Mouse (Mus musculus): ENCODE results near the gene Foxp2. TPM values are rescaled to one million over a fixed set of nuclear protein-coding genes. Genes with fewer than 3 reads are reported as not detected.

Foxp2 gene
- polyA plus RNA-seq (2015; fragmentation: Nextera tagmentation; extraction: Ambion mirVana): 28.3 and 30.2 TPM in 2 replicates

DNA sequence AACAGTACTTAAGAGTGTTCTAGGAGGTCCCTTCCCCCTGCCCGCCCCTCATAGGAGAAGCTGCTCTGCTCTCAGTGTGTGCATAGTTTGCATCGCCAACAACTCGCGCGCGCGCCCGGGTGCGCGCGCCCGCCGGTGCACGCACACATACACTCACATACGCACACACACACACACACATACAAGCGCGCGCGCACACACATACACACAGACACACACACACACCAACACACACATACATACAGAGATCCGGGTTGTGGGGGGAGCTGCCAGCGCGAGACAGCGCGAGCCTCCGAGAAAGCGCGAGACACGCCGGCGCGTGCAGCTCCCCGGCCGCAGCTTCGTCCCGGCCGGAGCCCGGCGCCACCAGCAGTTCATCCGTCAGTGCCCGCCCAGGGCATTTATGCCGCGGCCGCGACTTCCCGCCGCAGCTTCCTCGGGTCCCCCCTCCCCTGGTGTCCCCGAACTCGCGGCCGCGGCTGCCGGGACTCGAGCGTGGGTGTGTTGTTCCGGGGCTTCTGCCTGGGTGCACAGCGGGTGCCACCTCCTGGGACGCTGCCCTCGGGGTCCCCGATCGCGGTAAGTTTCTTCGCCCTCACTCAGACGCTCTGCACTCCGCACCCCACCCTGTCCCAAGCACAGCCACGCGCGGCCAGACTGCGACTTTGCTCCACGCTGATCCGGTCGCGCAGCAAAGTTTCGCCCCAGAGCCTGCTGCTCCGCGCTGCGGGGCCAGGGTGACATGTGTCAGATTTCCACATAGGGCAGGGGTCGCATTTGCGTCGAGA is at the start of gene Foxp2:
TSS of gene Foxp2 (plus strand) at position 167 of the 788 bp plus-strand sequence.
- Histone ChIP-seq H3K9ac (peak within 1 kb of the TSS; percentile 79), H3K4me1 (peaks cover 40% of the 10 kb centered on the region), H3K36me3 (ENCODE audit: poor library complexity, severe bottlenecking) (no peaks in the 10 kb centered on the region), H3K4me3 (peak within 1 kb of the TSS; percentile 76), H3K9me3 (replicated peaks) (no peaks in the 10 kb centered on the region), H3K27me3 (no peaks in the 10 kb centered on the region), H3K4me2 (peak within 1 kb of the TSS; percentile 93), H3K27ac (peak within 1 kb of the TSS; percentile 90)
- 0% methylated on average over 72 of the region's 80 CpGs for WGBS
- peak; percentile 78 for ATAC-seq

GRCm38 (mm10) chr6:14885199-14885598 is 15.9 kb upstream of the Foxp2 start:
- no peaks in the 10 kb centered on the region for H3K4me1 ChIP-seq
- no peak overlapping the region for H3K9ac ChIP-seq
- H3K27me3 ChIP-seq: no peaks in the 10 kb centered on the region
- no peak overlapping the region for H3K27ac ChIP-seq
- H3K9me3 ChIP-seq (replicated peaks): no peaks in the 10 kb centered on the region
- no peaks in the 10 kb centered on the region for H3K36me3 ChIP-seq (ENCODE audit: poor library complexity, severe bottlenecking)
- H3K4me3 ChIP-seq: no peak overlapping the region
- H3K4me2 ChIP-seq: no peak overlapping the region
- peak; percentile 75 for ATAC-seq

DNA sequence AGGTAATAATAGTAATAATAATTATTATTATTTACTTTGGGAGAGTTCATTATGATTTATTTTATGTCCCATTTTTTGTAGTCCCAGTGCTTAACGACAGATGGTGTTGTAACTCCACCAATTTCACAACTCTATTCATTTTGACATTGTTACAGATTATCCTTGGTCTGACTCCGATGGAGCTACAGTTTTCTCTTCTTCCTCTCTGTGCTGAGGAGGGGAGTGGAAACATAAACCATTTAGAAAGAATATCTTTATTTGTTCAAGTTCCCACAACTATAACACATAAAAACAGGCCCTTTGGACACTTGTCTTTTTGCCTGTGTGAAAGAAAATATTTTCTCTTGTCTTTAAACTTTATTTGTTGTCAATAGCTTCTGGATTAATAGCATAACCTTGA is 4.1 kb upstream of the Foxp2 start:
- ATAC-seq: no peak
- Histone ChIP-seq H3K4me1 (peaks cover 32% of the 10 kb centered on the region), H3K4me2 (no peak overlapping the region), H3K9me3 (replicated peaks) (no peaks in the 10 kb centered on the region), H3K4me3 (no peak overlapping the region), H3K36me3 (ENCODE audit: poor library complexity, severe bottlenecking) (no peaks in the 10 kb centered on the region), H3K27ac (no peak overlapping the region), H3K9ac (no peak overlapping the region), H3K27me3 (no peaks in the 10 kb centered on the region)
- WGBS: 2% methylated on average over 2 of the region's 2 CpGs

- Histone ChIP-seq H3K4me2 (peak overlapping the region; percentile 93), H3K27me3 (no peaks in the 10 kb centered on the region), H3K9ac (peak overlapping the region; percentile 56), H3K4me1 (peaks cover 40% of the 10 kb centered on the region), H3K4me3 (peak overlapping the region; percentile 29), H3K36me3 (ENCODE audit: poor library complexity, severe bottlenecking) (no peaks in the 10 kb centered on the region), H3K27ac (no peak overlapping the region), H3K9me3 (replicated peaks) (no peaks in the 10 kb centered on the region)
- whole genome bisulfite sequencing: 2% methylated on average over 31 of the region's 31 CpGs
- ATAC-seq: no peak
Observed at GRCm38 (mm10) chr6:14898096-14898855, 2.9 kb upstream of the Foxp2 start.

GRCm38 (mm10) chr6:14899021-14899610 is 2.0 kb upstream of the Foxp2 start:
- ATAC-seq: no peak

DNA sequence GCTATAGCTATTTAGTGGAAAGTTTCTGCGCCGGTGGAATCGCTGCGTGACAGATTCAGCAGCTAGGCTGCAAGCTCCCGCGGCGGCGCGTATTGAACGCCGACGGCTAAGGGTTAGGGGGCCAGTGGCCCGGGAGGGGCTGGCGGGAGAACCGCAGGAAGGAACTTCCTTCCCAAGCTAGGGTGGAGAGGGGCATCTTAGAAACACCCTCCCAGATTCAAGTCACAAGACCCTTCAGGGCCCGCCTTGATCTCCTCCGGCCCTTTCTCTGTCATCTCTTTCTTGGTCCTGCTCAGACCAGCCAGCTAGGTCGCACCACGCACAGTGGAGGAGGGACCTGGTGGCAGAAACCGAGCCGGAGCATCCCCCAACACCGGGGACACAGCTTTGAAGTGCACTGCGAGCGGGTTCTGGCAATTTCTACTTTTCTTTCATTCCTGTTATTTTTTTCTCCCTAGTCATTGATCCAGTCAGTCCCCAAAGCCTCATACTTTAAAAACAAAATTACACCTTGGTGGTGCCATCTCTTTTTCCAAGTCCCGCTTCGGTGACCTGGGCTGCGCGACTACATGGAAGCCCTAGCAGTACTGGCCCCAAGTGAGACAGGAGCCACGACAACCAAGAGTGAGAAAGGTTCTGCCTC is 1.1 kb upstream of the Foxp2 start:
- Histone ChIP-seq H3K36me3 (ENCODE audit: poor library complexity, severe bottlenecking) (no peaks in the 10 kb centered on the region), H3K4me2 (peak overlapping the region; percentile 93), H3K27ac (peak overlapping the region; percentile 90), H3K9ac (peak overlapping the region; percentile 79), H3K4me1 (peaks cover 40% of the 10 kb centered on the region), H3K27me3 (no peaks in the 10 kb centered on the region), H3K9me3 (replicated peaks) (no peaks in the 10 kb centered on the region), H3K4me3 (peak overlapping the region; percentile 76)
- WGBS: 2% methylated on average over 29 of the region's 29 CpGs
- peak; percentile 34 for ATAC-seq

More at GRCm38 (mm10) chr6:14899021-14899610, 2.0 kb upstream of the Foxp2 start:
- H3K27ac ChIP-seq: no peak overlapping the region
- H3K9ac ChIP-seq: peak overlapping the region; percentile 34; the same call in 1 of the 2 replicates
- no peaks in the 10 kb centered on the region for H3K36me3 ChIP-seq (ENCODE audit: poor library complexity, severe bottlenecking)
- peak overlapping the region; percentile 14; the same call in 1 of the 2 replicates for H3K4me3 ChIP-seq
- 5% methylated on average over 19 of the region's 19 CpGs for WGBS
- peaks cover 40% of the 10 kb centered on the region for H3K4me1 ChIP-seq
- no peaks in the 10 kb centered on the region for H3K27me3 ChIP-seq
- no peaks in the 10 kb centered on the region for H3K9me3 ChIP-seq (replicated peaks)
- H3K4me2 ChIP-seq: peak overlapping the region; percentile 93

DNA sequence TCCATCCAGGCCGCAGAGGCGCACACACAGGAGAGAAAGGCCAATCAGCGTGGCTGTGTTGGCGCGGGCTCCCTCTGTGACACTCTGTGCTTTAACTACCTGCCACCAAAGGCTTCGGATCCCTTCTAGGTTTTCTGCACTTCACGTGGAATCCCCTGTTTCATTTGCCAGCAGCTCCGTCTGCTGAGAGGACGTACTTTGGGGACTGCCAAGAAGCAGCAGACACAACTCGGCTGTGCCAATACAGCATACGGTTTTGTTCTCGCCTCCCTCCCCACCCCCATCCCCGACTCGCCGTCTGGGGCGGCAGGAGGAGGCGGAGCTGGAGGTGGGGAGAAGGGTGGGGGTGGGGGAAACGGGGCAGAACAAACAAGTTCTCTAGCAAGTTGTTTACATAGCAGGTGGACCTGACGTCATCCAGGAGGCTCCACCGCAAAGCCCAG is 549 bp upstream of the Foxp2 start:
- ATAC-seq: peak; percentile 93
- Histone ChIP-seq H3K27me3 (no peaks in the 10 kb centered on the region), H3K36me3 (ENCODE audit: poor library complexity, severe bottlenecking) (no peaks in the 10 kb centered on the region), H3K27ac (peak overlapping the region; percentile 90), H3K4me1 (peaks cover 40% of the 10 kb centered on the region), H3K4me2 (peak overlapping the region; percentile 93), H3K4me3 (peak overlapping the region; percentile 76), H3K9me3 (replicated peaks) (no peaks in the 10 kb centered on the region), H3K9ac (peak overlapping the region; percentile 79)
- WGBS: under 1% methylated on average over 20 of the region's 20 CpGs

GRCm38 (mm10) chr6:14901971-14902670 is 972 bp downstream of the Foxp2 start:
- Histone ChIP-seq H3K4me1 (peaks cover 40% of the 10 kb centered on the region), H3K9ac (peak overlapping the region; percentile 79), H3K4me3 (peak overlapping the region; percentile 76), H3K4me2 (peak overlapping the region; percentile 93), H3K36me3 (ENCODE audit: poor library complexity, severe bottlenecking) (no peaks in the 10 kb centered on the region), H3K27me3 (no peaks in the 10 kb centered on the region), H3K27ac (no peak overlapping the region), H3K9me3 (replicated peaks) (no peaks in the 10 kb centered on the region)
- 5% methylated on average over 13 of the region's 13 CpGs for WGBS
- no peak for ATAC-seq

- Histone ChIP-seq H3K9me3 (replicated peaks) (no peaks in the 10 kb centered on the region), H3K4me3 (peak overlapping the region; percentile 4; the same call in 1 of the 2 replicates), H3K36me3 (ENCODE audit: poor library complexity, severe bottlenecking) (no peaks in the 10 kb centered on the region), H3K27me3 (no peaks in the 10 kb centered on the region), H3K4me2 (peak overlapping the region; percentile 93), H3K9ac (no peak overlapping the region), H3K27ac (no peak overlapping the region), H3K4me1 (peaks cover 35% of the 10 kb centered on the region)
- ATAC-seq: no peak
- 44% methylated on average over 5 of the region's 5 CpGs for WGBS
Observed at GRCm38 (mm10) chr6:14903271-14903965, 2.3 kb downstream of the Foxp2 start.

- Histone ChIP-seq H3K9ac (no peak overlapping the region), H3K4me2 (no peak overlapping the region), H3K4me1 (no peaks in the 10 kb centered on the region), H3K9me3 (replicated peaks) (no peaks in the 10 kb centered on the region), H3K4me3 (no peak overlapping the region), H3K27ac (no peak overlapping the region), H3K36me3 (ENCODE audit: poor library complexity, severe bottlenecking) (no peaks in the 10 kb centered on the region), H3K27me3 (no peaks in the 10 kb centered on the region)
- WGBS: 97% methylated on average over 2 of the region's 2 CpGs
- ATAC-seq: no peak
Observed at GRCm38 (mm10) chr6:14915066-14915465, 13.9 kb downstream of the Foxp2 start.

DNA sequence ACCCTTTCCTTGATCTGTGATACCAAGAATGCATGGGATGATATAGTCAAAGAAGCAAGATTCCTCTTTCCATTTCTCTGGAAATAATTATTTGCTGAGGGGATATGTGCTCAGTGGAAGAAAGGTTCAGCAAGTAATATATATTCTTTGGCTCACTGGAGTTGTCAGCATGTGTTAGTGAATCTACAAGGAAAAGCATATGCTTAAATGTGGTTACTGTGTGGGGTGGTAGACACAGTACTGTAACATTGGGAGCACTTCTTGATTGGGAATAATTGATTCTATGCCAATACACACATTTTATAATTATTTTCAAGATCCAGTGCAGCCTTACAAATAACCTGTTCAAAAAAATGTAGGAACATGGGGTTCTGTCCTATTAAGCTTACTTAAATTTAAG is 21.6 kb downstream of the Foxp2 start:
- H3K27ac ChIP-seq: no peak overlapping the region
- H3K9ac ChIP-seq: no peak overlapping the region
- no peak overlapping the region for H3K4me3 ChIP-seq
- no peaks in the 10 kb centered on the region for H3K36me3 ChIP-seq (ENCODE audit: poor library complexity, severe bottlenecking)
- peak; percentile 45; the same call in 1 of the 2 replicates for ATAC-seq
- H3K9me3 ChIP-seq (replicated peaks): no peaks in the 10 kb centered on the region
- H3K27me3 ChIP-seq: no peaks in the 10 kb centered on the region
- no peak overlapping the region for H3K4me2 ChIP-seq
- H3K4me1 ChIP-seq: no peaks in the 10 kb centered on the region
